ENCODE assay signal across 10 mouse cellular contexts in genomic region chr1:191495051-191495467, GRCm38 (mm10).
A peak's percentile ranks its signal among the peaks of the same experiment; 100 is the strongest.
DNase-seq lines count a peak whose midpoint lies in the region; ATAC-seq lines count a peak whose summit lies in the region.
"Had no signal": no experiment of that assay in that cellular context is flagged by ENCODE, and none has a peak within 500 bp of the region (broad histone marks: within the 10 kb centered on the region; RNA-seq: fewer than 3 reads in every experiment).

No protein-coding gene starts in this region.

- peaks cover 19% of the 10 kb centered on the region; the same call in 1 of the 2 replicates for H3K4me1 ChIP-seq in heart, embryonic 11.5 days (ENCODE audit: control insufficient read depth, insufficient read depth, low read length)
- H3K4me1 ChIP-seq in intestine, embryonic 16.5 days (ENCODE audit: control insufficient read depth, insufficient read depth, low read length): peaks cover 14% of the 10 kb centered on the region; the same call in 1 of the 2 replicates

- H3K4me3 ChIP-seq in heart, embryonic 11.5 days (ENCODE audit: low read depth, low read length): no peak overlapping the region
- no peak overlapping the region for H3K4me3 ChIP-seq in intestine, embryonic 16.5 days (ENCODE audit: low read length)
- H3K4me3 ChIP-seq: liver, embryonic 13.5 days had no signal

- 51% methylated on average over 10 of the region's 10 CpGs for WGBS in heart, embryonic 11.5 days (ENCODE audit: insufficient replicate concordance)
- WGBS in intestine, embryonic 16.5 days: 38% methylated on average over 10 of the region's 10 CpGs

- intact Hi-C loops in heart, postnatal 25 days (cut with DNase I): no loop called here

- ATAC-seq in heart, embryonic 11.5 days (replicated peaks; ENCODE audit: insufficient number of reproducible peaks, low FRiP score, low TSS enrichment): no peak
- no peak for ATAC-seq in intestine, embryonic 16.5 days

- peak; percentile 53 to 55 for DNase-seq in heart, adult 18-20 months
- peak; percentile 43 for DNase-seq in thymus, postnatal 14 days
- no peak for DNase-seq in thymus, postnatal 10 days (ENCODE audit: low spot score in 2 of 2)
- peak; percentile 41 for DNase-seq in heart, postnatal 25 days (ENCODE audit: low spot score)
- DNase-seq in spleen, adult 18-20 months: no peak
- no peak for DNase-seq in urinary bladder, adult 2 months (ENCODE audit: low spot score)
- DNase-seq: liver, embryonic 13.5 days; right cerebral cortex, adult 18-20 months had no signal

- no peaks in the 10 kb centered on the region for H3K36me3 ChIP-seq in heart, embryonic 11.5 days (ENCODE audit: control insufficient read depth, insufficient read depth, low read length)
- H3K36me3 ChIP-seq in intestine, embryonic 16.5 days (ENCODE audit: control insufficient read depth, insufficient read depth, low read length): no peaks in the 10 kb centered on the region
- H3K36me3 ChIP-seq: liver, embryonic 13.5 days had no signal

- H3K9me3 ChIP-seq in heart, embryonic 11.5 days (replicated peaks; ENCODE audit: control insufficient read depth, low read length): no peaks in the 10 kb centered on the region
- H3K9me3 ChIP-seq in intestine, embryonic 16.5 days (ENCODE audit: control insufficient read depth, low read length): no peaks in the 10 kb centered on the region
- H3K9me3 ChIP-seq: liver, embryonic 13.5 days had no signal

- H3K27me3 ChIP-seq in heart, embryonic 11.5 days (ENCODE audit: control insufficient read depth, insufficient read depth, low read length): no peaks in the 10 kb centered on the region
- no peaks in the 10 kb centered on the region for H3K27me3 ChIP-seq in intestine, embryonic 16.5 days (replicated peaks; ENCODE audit: control insufficient read depth, insufficient read depth, low read length)
- H3K27me3 ChIP-seq: liver, embryonic 13.5 days had no signal

- H3K9ac ChIP-seq in heart, embryonic 11.5 days (ENCODE audit: low read depth, low read length): no peak overlapping the region
- H3K9ac ChIP-seq in intestine, embryonic 16.5 days (ENCODE audit: low read depth, low read length): no peak overlapping the region
- H3K9ac ChIP-seq: liver, embryonic 13.5 days had no signal

- H3K27ac ChIP-seq in heart, embryonic 11.5 days (ENCODE audit: low read depth, low read length): no peak overlapping the region
- no peak overlapping the region for H3K27ac ChIP-seq in intestine, embryonic 16.5 days (ENCODE audit: low read length)
- H3K27ac ChIP-seq: liver, embryonic 13.5 days had no signal

- H3K4me2 ChIP-seq in heart, embryonic 11.5 days: no peak overlapping the region
- H3K4me2 ChIP-seq in intestine, embryonic 16.5 days (ENCODE audit: low read depth, low read length): no peak overlapping the region
- H3K4me2 ChIP-seq: liver, embryonic 13.5 days had no signal

Comparison
In these comparisons a context has a peak if more than half of its experiments do, and no peak if none do; other contexts are left out.
1. DNase-seq: peak in heart, adult 18-20 months (2 of 2), thymus, postnatal 14 days (single experiment) and heart, postnatal 25 days (single experiment); none in thymus, postnatal 10 days (0 of 2), spleen, adult 18-20 months (0 of 2) and urinary bladder, adult 2 months (single experiment).